Mouse (Mus musculus): ENCODE results near the gene Gatad2b. TPM values are rescaled to one million over a fixed set of nuclear protein-coding genes. Genes with fewer than 3 reads are reported as not detected.

Gatad2b gene
- polyA plus RNA-seq, 1 experiment from 2014 or later, result 16.0 TPM

DNA sequence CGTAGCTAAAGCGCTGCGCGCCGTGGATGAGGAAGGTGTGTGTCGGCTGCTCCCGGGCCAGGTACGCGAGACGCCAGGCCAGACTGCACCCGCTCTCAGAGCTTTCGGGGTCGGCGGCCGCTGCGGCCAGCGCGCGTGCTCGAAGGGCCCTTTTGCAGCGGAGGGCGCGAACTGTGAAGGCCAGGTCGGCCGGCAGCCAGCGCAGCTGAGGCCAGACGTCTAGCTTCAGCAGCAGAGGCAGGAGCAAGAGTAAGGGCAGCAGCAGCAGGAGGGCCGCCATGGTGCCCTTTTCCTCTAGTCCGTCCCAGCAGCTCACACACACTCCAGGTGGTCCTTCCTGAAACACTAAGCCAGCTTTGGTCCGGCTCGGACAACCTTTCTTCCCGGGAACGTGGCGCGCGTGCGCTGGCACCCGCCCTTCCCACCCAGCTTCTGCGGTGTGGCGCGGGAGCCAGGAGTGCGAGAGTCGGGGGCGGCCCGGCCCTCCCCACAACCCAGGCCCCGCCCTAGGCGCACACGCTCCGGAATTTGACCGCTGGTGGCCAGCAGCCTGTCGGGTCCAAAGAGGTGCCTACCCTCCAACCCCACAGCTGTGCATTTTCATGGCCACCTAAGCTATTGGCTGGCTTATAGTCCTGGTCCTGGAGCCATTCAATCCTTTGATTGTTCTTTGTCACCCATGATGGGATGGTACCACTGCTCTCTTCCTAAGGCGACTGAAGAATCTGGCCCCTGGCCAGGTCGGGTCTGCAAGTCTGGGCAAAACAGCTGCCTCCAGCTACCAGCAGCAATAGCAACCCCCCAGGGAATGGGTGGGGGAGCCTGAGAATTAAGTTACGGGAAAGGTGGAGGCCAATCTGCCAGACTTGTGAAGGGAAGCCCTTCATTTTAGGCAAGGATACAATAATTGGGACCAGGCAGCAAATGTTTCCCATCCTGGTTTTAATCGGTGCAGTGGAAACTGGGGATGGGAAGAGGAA is 96.8 kb downstream of the Gatad2b start, which contains the start of gene Slc27a3:
Gene Slc27a3 (minus strand): TSS at position 428 of the 980 bp plus-strand sequence.
- Histone ChIP-seq H3K9me3 (no peaks in the 10 kb centered on the region), H3K9ac (replicated peaks) (peak within 1 kb of the TSS; percentile 92), H3K4me3 (replicated peaks) (peak within 1 kb of the TSS; percentile 69), H3K27me3 (no peaks in the 10 kb centered on the region), H3K27ac (peak within 1 kb of the TSS; percentile 92), H3K4me2 (replicated peaks) (peak within 1 kb of the TSS; percentile 75), H3K36me3 (peaks cover 65% of the 10 kb centered on the region), H3K4me1 (replicated peaks) (peaks cover 41% of the 10 kb centered on the region)
- ATAC-seq, result peak; percentile 71
- 2% methylated on average over 55 of the region's 55 CpGs for WGBS

DNA sequence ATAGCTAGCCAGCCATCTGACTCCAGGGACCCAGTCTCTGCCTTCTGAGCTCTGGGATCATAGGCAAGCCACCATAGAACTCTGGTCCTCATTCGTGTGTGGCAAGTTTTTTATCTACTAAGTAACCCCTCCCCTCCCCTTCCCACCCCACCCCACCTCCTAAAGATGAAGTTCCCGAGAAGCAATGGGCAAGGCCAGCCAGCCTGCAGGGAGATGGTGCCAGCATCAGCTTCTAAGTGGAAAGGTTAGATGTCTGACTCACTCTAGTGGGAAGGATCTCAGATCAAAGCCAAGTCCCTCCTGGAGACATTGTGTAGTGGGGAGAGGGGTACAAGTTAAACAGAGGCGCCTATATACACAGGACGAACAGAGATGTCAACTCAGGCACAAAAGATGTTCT is 98.0 kb downstream of the Gatad2b start:
- no peaks in the 10 kb centered on the region for H3K9me3 ChIP-seq
- no peaks in the 10 kb centered on the region for H3K27me3 ChIP-seq
- H3K4me3 ChIP-seq (replicated peaks), result no peak overlapping the region
- H3K4me2 ChIP-seq (replicated peaks), result no peak overlapping the region
- H3K27ac ChIP-seq, result peak overlapping the region; percentile 92
- peaks cover 67% of the 10 kb centered on the region for H3K36me3 ChIP-seq
- WGBS, result 62% methylated on average over 4 of the region's 4 CpGs
- ATAC-seq, result no peak
- H3K4me1 ChIP-seq (replicated peaks), result peaks cover 41% of the 10 kb centered on the region
- H3K9ac ChIP-seq (replicated peaks), result no peak overlapping the region

DNA sequence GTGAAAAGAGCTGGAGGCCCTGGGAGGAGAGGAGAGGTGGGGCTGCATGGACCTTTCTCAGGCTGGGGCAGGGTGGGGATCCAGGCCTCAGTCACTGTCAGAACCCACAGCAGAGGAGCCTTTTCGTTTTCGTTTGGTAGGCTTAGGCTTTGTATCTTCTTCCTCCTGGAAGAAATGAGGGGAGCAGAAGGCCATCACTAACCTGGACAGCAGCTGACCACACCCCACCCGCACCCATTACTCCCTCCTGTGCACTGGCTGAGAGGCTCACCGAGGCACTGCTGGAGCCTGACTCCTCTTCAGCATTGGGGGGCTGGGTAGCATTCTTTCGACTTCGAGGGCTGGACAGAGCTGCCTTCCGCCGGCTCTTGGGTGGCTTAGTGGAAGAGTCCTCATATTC is 99.0 kb downstream of the Gatad2b start:
- WGBS, result 90% methylated on average over 8 of the region's 8 CpGs

GRCm38 (mm10) chr3:90392661-90393060 is 99.7 kb downstream of the Gatad2b start:
- WGBS, result 82% methylated on average over 3 of the region's 3 CpGs
- Histone ChIP-seq H3K9ac (replicated peaks) (no peak overlapping the region), H3K27me3 (no peaks in the 10 kb centered on the region), H3K27ac (no peak overlapping the region), H3K4me3 (replicated peaks) (no peak overlapping the region), H3K4me2 (replicated peaks) (no peak overlapping the region), H3K36me3 (peaks cover 70% of the 10 kb centered on the region), H3K4me1 (replicated peaks) (peaks cover 32% of the 10 kb centered on the region), H3K9me3 (no peaks in the 10 kb centered on the region)
- ATAC-seq, result no peak

More for the DNA sequence above, 99.0 kb downstream of the Gatad2b start:
- Histone ChIP-seq H3K9ac (replicated peaks) (no peak overlapping the region), H3K4me2 (replicated peaks) (no peak overlapping the region), H3K36me3 (peaks cover 67% of the 10 kb centered on the region), H3K9me3 (no peaks in the 10 kb centered on the region), H3K4me3 (replicated peaks) (no peak overlapping the region), H3K4me1 (replicated peaks) (peaks cover 39% of the 10 kb centered on the region), H3K27ac (no peak overlapping the region), H3K27me3 (no peaks in the 10 kb centered on the region)
- no peak for ATAC-seq

- no peak overlapping the region for H3K9ac ChIP-seq (replicated peaks)
- no peak overlapping the region for H3K27ac ChIP-seq
- WGBS, result 99% methylated on average over 3 of the region's 3 CpGs
- no peaks in the 10 kb centered on the region for H3K27me3 ChIP-seq
- peaks cover 97% of the 10 kb centered on the region for H3K36me3 ChIP-seq
- ATAC-seq, result no peak
- H3K4me3 ChIP-seq (replicated peaks), result no peak overlapping the region
- H3K4me1 ChIP-seq (replicated peaks), result peaks cover 3% of the 10 kb centered on the region
- H3K9me3 ChIP-seq, result no peaks in the 10 kb centered on the region
- H3K4me2 ChIP-seq (replicated peaks), result no peak overlapping the region
Observed at GRCm38 (mm10) chr3:90395629-90396028, 102.7 kb downstream of the Gatad2b start.

GRCm38 (mm10) chr3:90400993-90401392 is 108.0 kb downstream of the Gatad2b start:
- WGBS, result 86% methylated on average over 4 of the region's 4 CpGs
- no peak for ATAC-seq

DNA sequence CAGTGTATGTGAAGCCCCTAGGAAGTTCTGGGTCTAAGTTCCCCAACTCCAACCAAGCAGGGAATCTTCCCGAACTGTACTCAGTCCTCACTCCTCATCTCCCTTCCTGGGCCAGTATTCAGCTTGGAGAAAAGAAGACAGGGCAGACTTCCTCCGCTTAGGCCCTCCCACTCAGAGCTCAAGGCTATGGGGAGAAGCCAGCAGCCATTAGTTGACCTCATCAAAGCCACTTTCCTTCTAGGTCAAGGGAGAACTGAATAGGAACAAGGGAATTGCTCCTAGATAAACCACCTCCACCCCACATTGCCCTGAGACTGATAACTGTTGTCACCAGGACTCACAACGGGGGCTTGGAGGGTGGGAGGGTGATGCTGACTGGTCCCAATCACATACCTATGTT is 111.1 kb downstream of the Gatad2b start:
- no peak for ATAC-seq
- Histone ChIP-seq H3K4me3 (replicated peaks) (no peak overlapping the region), H3K9me3 (no peaks in the 10 kb centered on the region), H3K27me3 (no peaks in the 10 kb centered on the region), H3K27ac (no peak overlapping the region), H3K4me2 (replicated peaks) (no peak overlapping the region), H3K4me1 (replicated peaks) (no peaks in the 10 kb centered on the region), H3K9ac (replicated peaks) (no peak overlapping the region), H3K36me3 (peaks cover 100% of the 10 kb centered on the region)
- 96% methylated on average over 3 of the region's 3 CpGs for WGBS

More at GRCm38 (mm10) chr3:90400993-90401392, 108.0 kb downstream of the Gatad2b start:
- Histone ChIP-seq H3K4me3 (replicated peaks) (no peak overlapping the region), H3K4me1 (replicated peaks) (no peaks in the 10 kb centered on the region), H3K27ac (no peak overlapping the region), H3K9me3 (no peaks in the 10 kb centered on the region), H3K27me3 (no peaks in the 10 kb centered on the region), H3K36me3 (peaks cover 98% of the 10 kb centered on the region), H3K4me2 (replicated peaks) (no peak overlapping the region), H3K9ac (replicated peaks) (no peak overlapping the region)

DNA sequence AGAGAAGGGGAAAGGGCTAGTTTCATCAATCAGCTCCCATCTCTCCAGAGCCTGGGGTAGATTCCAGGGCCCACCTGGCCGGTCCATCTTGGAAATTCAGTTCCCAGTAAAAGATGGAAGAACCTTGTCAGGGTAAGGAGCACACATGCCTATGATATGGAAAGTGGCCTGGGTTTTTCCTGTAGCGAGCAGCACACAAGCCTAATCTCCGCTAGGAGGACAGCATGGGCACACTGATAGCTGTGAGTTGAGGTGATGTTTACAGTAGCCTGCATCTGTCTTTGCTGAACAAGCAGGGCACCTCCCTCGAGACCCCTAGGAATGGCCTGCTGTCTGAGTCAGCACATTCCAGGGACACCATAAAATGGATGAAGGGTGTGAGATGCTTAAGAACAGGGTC is 111.6 kb downstream of the Gatad2b start:
- Histone ChIP-seq H3K36me3 (peaks cover 100% of the 10 kb centered on the region), H3K4me2 (replicated peaks) (no peak overlapping the region), H3K4me3 (replicated peaks) (no peak overlapping the region), H3K9me3 (no peaks in the 10 kb centered on the region), H3K4me1 (replicated peaks) (no peaks in the 10 kb centered on the region), H3K27me3 (no peaks in the 10 kb centered on the region), H3K27ac (no peak overlapping the region), H3K9ac (replicated peaks) (no peak overlapping the region)
- ATAC-seq, result no peak
- WGBS, result 96% methylated on average over 4 of the region's 4 CpGs

DNA sequence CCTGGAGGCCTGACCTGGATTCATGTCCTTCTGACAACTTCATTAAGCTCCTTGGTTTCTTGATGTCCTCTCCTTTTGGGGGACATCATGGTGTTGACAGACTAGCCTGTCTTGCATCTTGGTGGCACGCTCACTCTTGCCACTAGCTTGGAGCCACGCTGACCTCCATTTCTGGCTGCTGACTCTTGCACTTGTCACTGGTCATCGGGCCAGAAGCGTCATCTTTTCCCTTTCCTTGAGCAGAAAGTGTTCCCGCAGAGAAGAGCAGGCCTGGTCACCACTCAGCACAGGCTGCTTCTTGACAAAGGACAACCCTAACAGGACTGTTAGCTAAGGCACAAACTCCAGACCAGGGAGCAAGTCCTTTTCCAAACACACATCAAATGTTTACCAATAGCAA is 113.4 kb downstream of the Gatad2b start:
- no peak overlapping the region for H3K9ac ChIP-seq (replicated peaks)
- H3K4me2 ChIP-seq (replicated peaks), result no peak overlapping the region
- H3K4me1 ChIP-seq (replicated peaks), result no peaks in the 10 kb centered on the region
- WGBS, result 97% methylated on average over 5 of the region's 5 CpGs
- no peak for ATAC-seq
- no peak overlapping the region for H3K4me3 ChIP-seq (replicated peaks)
- H3K36me3 ChIP-seq, result peaks cover 98% of the 10 kb centered on the region
- H3K9me3 ChIP-seq, result no peaks in the 10 kb centered on the region
- H3K27ac ChIP-seq, result no peak overlapping the region
- H3K27me3 ChIP-seq, result no peaks in the 10 kb centered on the region

GRCm38 (mm10) chr3:90408721-90409120 is 115.7 kb downstream of the Gatad2b start:
- Histone ChIP-seq H3K27ac (no peak overlapping the region), H3K36me3 (peaks cover 88% of the 10 kb centered on the region), H3K9ac (replicated peaks) (no peak overlapping the region), H3K4me2 (replicated peaks) (no peak overlapping the region), H3K27me3 (no peaks in the 10 kb centered on the region), H3K4me3 (replicated peaks) (no peak overlapping the region), H3K9me3 (no peaks in the 10 kb centered on the region), H3K4me1 (replicated peaks) (no peaks in the 10 kb centered on the region)
- WGBS, result 95% methylated on average over 3 of the region's 3 CpGs
- no peak for ATAC-seq

DNA sequence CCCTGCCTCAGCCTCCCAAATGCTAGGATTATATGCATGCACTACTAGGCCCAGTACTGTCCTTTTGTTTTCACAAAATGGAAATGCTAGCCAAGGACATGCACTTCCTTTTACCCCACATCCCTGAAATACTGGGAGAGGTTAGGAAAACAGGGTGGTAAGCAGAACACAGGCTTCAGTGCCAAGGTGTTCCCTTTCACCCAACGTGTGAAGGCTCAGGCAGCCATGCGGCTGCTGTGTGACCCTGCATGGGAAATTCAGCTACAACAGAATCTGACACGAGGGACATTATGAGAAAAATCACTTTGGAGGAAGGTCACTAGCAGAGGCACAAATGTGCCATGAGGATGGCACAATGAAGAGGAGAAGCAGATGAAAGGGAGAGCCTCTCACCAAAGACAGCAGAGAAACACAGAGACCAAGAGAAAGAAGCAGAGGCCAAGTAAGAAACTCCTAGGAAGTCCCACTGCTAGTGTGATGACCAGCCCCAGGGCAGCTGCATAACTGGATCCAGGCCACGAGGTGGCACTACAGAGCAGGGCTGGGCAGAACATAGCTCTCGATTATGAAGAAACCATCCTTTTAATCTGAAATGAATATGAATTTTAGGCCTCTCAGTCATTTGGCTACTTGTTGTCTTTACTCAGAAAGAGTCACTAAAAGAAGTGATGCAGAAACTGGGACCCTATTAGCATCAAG is 119.5 kb downstream of the Gatad2b start:
- Histone ChIP-seq H3K27ac (no peak overlapping the region), H3K4me2 (replicated peaks) (no peak overlapping the region), H3K9me3 (no peaks in the 10 kb centered on the region), H3K27me3 (no peaks in the 10 kb centered on the region), H3K9ac (replicated peaks) (no peak overlapping the region), H3K4me1 (replicated peaks) (no peaks in the 10 kb centered on the region), H3K36me3 (peaks cover 88% of the 10 kb centered on the region), H3K4me3 (replicated peaks) (no peak overlapping the region)
- ATAC-seq, result 0 out of 2 replicates have a peak, but pooled peaks have one; percentile 55
- 53% methylated on average over 5 of the region's 5 CpGs for WGBS

DNA sequence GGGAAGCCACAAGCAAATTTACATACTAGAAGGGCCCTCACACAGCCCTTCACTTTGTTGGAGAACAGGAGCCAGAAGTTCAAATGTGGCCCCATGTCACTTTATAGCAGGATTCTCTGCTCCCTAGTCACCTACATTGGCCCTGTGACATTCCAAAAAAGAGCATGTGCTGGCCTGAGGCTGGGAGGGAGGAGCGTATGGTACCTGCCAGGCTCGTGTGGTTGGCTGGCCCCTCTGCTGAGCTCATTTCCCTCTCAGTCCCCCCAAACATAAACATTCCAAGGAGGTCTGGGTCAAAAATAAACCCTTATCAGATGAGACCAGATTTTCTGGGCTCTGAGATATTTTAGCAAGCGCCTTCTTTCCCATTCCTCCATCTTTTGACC is 120.0 kb downstream of the Gatad2b start:
- 81% methylated on average over 3 of the region's 3 CpGs for WGBS
- Histone ChIP-seq H3K9ac (replicated peaks) (no peak overlapping the region), H3K9me3 (no peaks in the 10 kb centered on the region), H3K4me3 (replicated peaks) (no peak overlapping the region), H3K27ac (no peak overlapping the region), H3K27me3 (no peaks in the 10 kb centered on the region), H3K36me3 (peaks cover 88% of the 10 kb centered on the region), H3K4me2 (replicated peaks) (no peak overlapping the region), H3K4me1 (replicated peaks) (no peaks in the 10 kb centered on the region)
- ATAC-seq, result peak; percentile 40; the same call in 1 of the 2 replicates
